Mouse (Mus musculus) v-Abl transformed pro-B cells (cell line): ENCODE data around the gene Serinc1.
"Not testable (repeated sequence)": the region's sequence is repeated elsewhere in the genome, so short reads cannot be mapped to it uniquely, and the experiment has no call there.

Source experiments
- in situ Hi-C, 2 experiments: fragments of 400-800 bp; cut with MboI; formaldehyde crosslinking; loops; one replicate each; pipeline ENCODE4 v1.15.1; 2025; ENCODE audit not compliant: unreplicated experiment in 2 of 2

Serinc1 gene

DNA sequence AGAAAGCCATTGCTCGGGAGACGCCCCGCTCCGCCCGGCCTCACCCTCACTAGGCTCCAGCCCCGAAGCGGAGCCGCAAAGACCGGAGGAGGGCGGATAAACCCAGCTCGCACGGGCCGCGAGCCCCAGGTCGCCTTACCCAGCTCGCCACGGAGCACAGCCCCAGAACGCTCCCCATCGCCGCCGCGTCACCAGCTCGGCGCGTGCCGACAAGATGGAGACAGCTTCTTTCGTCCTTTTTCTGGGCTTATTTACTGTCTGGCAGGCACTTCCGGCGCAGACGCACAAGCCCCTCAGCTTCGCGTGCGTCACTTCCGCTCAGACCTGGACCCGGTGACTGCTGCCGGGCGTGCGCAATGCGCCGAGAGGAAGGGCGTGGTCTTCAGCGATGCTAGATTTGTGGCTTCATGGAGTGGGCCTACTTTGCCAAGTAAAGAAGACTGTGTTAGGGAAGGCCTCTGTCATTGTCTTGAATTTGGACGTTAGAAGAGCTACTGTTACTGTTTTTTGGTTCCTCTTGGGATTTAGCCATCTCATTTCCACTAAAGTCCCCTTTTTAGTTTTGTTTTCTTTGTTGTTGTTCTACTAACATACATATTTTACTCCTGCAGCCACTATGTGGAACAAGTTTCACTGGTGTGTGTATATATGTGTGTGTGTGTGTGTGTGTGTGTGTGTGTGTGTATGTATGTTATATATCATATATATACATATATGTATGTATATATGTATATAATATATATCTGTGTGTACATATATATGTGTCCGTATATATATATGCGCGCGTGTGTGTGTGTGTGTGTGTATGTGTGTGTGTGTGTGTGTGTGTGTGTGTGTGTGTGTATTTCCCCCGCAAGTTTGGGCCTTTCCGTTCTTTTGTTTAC, at the start of gene Serinc1:
TSS of gene Serinc1 (minus strand) at position 313 of the 884 bp plus-strand sequence.
- in situ Hi-C loops, result no loop called here

- in situ Hi-C loops, result loop anchor here (5.0 to 10.0 kb wide), 2 partner anchors 112 to 151 kb away; no protein-coding TSS in a partner anchor
Observed at GRCm38 (mm10) chr10:57576721-57577120, 44.4 kb upstream of the Serinc1 start.

GRCm38 (mm10) chr10:57572130-57572529, 39.8 kb upstream of the Serinc1 start:
- in situ Hi-C loops, result loop anchor here in 1 of 2 experiments (5.0 to 10.0 kb wide), 2 partner anchors 107 to 155 kb away; no protein-coding TSS in a partner anchor

DNA sequence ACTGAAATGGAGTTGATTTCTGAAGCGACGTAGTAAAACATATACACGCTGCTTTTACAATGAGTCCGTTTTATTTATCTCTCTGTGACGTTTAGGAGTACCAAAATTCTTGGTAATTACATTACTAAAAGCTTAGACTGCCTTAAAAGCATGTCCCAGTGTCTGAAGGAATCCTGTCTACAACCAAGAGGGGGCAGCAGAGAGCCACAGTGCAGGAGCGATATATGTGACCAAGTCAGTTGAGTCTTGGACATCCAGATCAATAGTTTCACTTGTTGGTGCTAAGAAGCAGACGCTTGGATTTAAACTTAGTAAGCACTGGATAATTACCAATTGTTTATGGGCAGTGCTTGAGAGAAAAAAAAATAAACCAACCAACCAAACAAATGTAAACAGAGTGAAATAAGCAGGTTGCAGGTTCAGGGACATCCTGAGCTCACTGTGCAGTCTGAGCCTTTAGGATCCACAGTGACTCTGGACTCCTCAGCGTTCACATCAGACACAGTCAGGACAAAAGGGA, 38.9 kb upstream of the Serinc1 start:
- in situ Hi-C loops, result loop anchor here in 1 of 2 experiments (5.0 to 10.0 kb wide), 2 partner anchors 106 to 156 kb away; no protein-coding TSS in a partner anchor

DNA sequence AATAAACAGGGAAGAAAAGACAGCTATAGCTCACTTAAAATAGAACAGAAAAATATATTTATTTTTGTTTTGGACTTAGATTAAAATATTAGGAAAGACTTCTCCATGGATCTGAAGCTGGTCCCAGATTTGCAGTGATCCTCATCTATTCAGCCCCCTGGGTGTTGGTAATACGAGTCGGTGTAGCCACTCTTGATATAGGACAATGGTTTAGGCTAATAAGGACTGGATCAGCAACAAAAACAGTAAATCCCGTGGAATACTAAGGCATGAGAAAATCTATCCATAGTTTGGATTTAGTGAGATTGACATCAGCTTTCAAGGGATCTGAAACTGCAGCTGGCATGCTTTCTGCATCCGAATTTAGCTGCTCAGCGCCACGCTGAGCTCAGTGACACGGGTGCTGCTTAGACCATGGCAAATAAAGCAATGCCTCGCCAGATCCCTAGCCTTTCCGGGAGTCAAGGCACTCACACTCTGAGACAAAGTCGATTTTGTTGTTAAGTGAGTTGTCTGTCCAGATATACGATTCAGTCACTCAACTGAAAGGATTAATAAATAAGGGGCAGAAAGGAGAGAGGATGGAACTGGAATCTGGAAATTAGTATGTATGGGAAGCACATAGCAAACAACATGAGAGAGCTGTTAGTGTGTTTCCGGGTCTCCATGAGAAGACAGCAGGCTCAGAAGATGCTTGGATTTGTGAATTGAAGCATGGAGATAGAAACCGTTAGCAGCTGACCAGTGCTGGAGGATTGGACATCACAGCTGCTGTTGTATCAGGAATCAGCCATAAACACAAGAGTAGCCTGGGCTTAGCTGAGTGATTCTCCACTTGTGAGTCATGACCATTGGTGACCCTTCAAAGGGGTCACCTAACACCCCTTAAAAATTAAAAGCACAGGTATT, 36.9 kb upstream of the Serinc1 start:
- in situ Hi-C loops, result loop anchor here in 1 of 2 experiments (10.0 kb wide), 1 partner anchor 104 kb away; no protein-coding TSS in a partner anchor

DNA sequence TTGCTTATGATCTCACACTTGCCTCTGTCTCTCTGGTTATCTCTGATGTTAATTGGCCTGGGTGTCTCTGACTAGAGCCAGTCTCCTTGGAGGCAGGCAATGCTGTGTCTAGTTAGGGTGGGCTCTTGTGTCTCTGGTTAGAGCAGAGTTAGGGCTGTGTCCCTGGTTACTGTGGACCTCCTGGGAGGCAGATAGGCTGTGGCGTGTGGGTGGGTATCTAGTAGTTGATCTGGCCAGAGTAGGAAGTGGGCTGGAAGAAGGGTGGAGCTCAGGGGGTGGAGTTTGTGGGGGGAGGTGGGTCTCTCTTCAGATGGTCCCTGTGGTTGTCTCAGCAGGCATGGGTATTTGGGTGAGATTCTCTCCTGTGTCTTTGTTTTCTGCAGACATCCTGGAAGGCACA, 33.9 kb upstream of the Serinc1 start:
- in situ Hi-C loops, result loop anchor here in 1 of 2 experiments (10.0 kb wide), 1 partner anchor 101 kb away; no protein-coding TSS in a partner anchor

DNA sequence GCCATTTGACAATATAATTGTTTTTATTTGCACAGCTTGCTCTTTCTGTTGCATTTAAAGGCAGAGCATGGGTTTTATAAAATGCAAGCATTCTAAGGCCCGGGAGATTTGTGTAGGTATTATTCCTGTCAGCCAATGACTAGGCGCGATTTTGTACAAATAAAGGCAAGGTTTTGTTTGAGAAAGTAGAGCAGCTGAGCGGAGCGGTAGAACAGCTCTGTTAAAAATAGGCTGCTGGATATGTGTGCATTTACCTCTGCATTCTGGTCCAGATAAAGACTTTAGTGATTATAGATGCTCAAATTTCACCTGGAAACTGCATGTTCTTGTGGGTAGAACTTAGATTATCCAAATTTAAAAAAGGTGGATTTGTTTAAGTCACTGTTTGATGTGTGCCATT, 25.3 kb upstream of the Serinc1 start:
- in situ Hi-C loops, result no loop called here

DNA sequence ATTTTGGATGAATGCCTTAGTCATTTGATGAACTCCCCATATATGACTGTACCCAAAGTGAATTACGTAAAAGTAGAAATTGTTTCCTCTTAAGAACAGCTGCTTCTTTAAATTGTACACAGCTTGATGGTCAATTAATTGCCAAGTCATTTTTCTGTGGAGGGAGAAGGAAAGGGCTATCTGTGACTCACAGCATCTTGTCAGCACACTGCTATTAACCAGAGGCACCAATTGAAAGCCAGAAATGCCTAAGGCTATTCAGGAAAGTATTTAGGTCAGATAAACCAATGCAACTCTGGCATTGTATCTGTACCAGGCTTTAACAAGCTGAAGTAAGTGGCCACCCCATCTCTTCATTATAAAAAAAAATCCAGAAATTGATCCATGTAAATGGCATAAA, 21.4 kb upstream of the Serinc1 start:
- in situ Hi-C loops, result no loop called here

DNA sequence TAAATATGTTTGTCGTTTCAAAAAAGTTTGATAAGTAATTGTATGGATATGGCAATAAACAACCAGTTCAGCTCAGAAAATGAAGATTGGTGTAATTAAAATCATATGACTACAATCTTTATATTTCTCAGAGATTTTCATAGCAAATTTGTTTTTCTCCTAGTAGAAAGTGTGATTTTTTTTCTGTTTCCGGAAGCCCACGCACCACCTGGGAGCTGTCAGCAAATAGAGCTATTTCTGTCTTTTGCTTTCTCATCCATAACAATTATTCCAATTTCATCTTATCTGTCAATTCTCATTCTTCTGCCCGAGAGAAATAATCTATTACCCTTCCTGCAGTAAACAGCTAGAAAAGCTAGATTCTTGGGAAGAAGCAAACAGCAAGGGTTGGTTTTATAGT, 17.3 kb upstream of the Serinc1 start:
- in situ Hi-C loops, result no loop called here

DNA sequence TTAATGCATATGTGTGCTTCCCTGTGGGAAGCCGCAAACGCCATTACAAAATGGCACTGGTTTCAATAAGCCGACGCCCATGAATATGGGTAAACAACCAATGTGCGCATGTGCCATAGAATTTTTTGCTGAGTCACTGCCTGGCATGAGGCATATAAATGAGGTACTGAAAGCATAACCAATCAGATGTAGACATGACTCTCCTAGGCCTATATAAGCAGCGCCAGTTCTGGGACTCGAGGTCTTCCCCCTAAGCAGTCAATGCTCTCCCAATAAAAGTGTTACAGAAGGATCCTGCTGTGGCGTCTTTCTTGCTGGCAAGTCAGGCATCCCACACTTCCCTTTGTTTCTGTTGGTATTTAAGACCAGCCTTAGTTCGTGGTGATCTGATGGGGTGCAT, 11.6 kb upstream of the Serinc1 start:
- in situ Hi-C loops, result not testable (repeated sequence)

DNA sequence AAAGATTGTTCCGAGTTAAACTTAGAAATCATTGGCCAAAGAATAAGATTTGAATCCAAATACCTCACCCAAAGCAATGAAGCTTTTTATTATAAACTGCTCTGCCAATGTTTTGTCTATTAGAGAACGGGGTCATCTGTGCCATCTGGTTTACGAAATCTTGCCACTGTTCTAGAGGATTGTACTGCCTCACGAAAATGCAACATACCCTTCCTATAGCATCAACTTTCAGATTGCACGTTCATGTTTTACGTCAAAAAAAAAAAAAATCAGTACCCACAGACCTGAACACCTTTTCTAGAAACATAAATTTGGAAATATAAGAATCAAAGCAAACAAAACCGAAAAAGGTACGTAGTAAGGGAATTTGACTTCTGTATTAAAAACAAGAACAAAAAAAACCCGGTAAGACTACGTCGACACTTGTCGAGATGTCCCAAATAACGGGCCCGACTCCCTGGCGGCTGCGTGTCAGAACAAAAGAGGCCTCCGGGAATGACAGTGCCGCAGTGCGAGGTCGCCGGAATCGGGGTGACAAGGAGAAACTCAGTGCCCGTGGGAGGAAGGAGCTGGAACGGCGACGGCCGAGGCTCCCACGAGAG, 613 bp downstream of the Serinc1 start:
- in situ Hi-C loops, result no loop called here

- in situ Hi-C loops, result no loop called here
Observed at GRCm38 (mm10) chr10:57531076-57531475, 1.3 kb downstream of the Serinc1 start.

- in situ Hi-C loops, result loop anchor here in 1 of 2 experiments (10.0 kb wide), 2 partner anchors 748 to 938 kb away; no protein-coding TSS in a partner anchor
Observed at GRCm38 (mm10) chr10:57526469-57526868, 5.9 kb downstream of the Serinc1 start.

DNA sequence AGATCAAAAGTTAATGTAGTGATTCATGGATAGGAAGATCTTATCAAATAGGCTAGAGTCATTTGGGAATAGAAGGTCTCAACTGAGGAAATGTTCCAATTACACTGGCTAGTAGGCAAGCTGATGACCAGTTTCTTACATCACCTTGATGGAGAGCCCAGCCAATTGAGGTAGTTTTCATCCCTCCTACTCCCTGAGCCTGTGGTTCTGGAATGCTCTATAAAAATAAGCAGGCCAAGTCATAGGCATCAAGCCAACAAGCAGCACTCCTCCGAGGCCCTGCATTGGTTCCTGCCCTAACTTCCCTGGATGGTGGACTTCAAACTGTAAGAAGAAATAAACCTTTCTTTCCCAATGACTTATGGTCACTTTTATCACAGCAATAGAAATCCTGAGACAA, 17.1 kb downstream of the Serinc1 start:
- in situ Hi-C loops, result loop anchor here in 1 of 2 experiments (25.0 kb wide), 1 partner anchor 947 kb away; no protein-coding TSS in a partner anchor

GRCm38 (mm10) chr10:57514616-57515015, 17.7 kb downstream of the Serinc1 start:
- in situ Hi-C loops, result loop anchor here in 1 of 2 experiments (25.0 kb wide), 1 partner anchor 948 kb away; no protein-coding TSS in a partner anchor

DNA sequence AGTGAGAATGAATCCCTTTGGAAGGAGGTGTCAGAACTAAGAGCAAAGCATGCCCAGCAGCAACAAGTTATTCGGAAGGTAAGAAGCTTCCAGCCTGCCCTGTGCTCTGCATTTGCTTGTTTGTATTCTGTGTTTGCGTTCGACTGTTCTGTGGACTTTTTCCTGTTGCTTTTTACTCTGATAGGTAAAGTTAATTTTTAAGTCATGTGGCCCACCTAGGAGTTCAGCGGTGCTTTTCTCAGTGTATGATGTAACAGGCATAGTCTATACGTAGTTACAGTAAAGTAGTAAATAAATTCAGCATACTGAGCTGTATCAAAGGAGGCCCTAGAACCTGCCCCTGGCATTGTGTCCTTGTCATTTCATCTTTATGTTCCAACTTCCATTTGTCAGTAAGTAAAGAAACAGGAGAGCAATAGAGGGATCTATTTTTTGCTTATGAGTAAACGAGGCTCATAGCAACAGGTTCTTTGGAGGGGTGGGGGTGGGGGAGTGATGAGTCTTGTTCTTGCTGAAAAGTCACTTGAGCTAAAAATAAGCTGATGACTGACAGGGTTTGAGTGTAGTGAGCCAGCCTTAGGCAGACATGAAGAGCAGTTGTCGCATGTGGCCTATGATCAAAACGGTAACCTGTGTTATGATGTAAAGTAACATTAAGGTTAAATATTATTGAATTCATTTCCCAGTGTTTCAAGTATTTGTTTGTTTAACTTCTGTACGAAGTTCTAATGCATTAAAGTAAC, 32.7 kb downstream of the Serinc1 start:
- in situ Hi-C loops, result loop anchor here in 1 of 2 experiments (25.0 kb wide), 1 partner anchor 963 kb away; no protein-coding TSS in a partner anchor

DNA sequence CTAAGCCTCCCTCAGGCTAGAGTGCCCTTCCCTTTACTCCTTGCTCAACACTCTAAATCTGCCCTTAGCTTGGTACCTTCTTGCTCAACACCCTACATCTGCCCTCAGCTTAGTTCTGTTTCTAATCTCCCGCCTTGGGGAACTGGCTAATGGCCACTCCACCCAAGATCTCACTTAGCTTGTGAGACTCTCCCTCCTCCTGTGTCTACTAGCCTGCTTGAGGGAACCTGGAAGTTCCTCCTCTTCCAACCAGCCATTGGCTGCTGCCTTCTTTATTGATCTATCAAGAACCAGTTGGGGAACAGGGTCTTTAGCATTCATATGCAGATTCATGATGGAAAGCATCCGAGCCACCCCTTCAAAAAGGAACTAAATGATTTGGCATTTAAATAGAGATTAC, 40.3 kb downstream of the Serinc1 start:
- in situ Hi-C loops, result no loop called here

GRCm38 (mm10) chr10:57488591-57488990, 43.7 kb downstream of the Serinc1 start:
- in situ Hi-C loops, result no loop called here

- in situ Hi-C loops, result no loop called here
Observed at GRCm38 (mm10) chr10:57487201-57487600, 45.1 kb downstream of the Serinc1 start.
